Mouse (Mus musculus) cerebellum, adult 11-12 months (tissue): ENCODE data around the gene Igsf8.
A peak's percentile ranks its signal among the peaks of the same experiment; 100 is the strongest.

ENCODE experiments used
- DNase-seq: peaks from one replicate; pipeline ENCODE4 v3.0.0; 2022

Igsf8 gene

DNA sequence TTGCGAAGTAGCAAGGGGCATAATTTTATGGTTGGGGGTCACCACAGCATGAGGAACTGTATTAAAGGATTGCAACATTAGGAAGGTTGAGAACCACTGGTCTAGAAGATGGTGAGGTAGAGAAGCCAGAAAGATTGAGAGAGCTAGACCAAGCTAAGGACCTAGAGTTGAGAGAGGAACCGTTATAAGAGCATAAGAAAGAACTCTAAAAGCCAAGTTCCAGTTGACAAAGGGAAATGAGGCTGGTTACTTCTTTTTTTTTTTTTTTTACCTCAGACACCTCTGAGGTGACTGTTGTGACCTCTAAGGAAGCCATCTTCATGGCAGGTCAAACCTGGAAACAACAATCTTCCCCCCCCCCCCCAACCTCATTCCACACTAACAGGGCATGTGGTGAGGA lies 43.7 kb downstream of the Igsf8 start:
- no peak for DNase-seq

GRCm38 (mm10) chr1:172305635-172306034 lies 44.2 kb downstream of the Igsf8 start:
- DNase-seq, result peak; percentile 21

GRCm38 (mm10) chr1:172306196-172306595 lies 44.8 kb downstream of the Igsf8 start:
- DNase-seq, result no peak

DNA sequence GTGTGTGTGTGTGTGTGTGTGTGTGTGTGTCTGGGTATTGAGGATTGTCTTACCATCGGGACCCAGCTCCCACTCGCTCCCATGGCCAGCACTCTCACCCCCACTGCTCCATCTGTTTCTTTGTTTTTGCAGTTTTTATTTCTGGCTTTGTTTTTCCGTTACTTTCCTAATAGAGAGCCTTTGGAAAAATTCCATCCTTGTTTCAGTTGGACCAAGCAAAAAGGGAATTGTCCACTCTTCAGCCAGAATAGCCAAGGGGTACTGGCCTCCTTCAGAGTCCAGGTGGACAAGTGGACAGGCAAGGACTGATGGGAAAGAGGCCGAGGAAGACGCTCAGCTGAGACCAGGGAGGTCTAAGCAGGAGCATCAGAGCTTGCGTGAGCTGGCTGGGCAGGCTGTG lies 45.4 kb downstream of the Igsf8 start:
- DNase-seq, result peak; percentile 48

- DNase-seq, result peak; percentile 45
These were observed 46.5 kb downstream of the Igsf8 start for GRCm38 (mm10) chr1:172307936-172308335.

DNA sequence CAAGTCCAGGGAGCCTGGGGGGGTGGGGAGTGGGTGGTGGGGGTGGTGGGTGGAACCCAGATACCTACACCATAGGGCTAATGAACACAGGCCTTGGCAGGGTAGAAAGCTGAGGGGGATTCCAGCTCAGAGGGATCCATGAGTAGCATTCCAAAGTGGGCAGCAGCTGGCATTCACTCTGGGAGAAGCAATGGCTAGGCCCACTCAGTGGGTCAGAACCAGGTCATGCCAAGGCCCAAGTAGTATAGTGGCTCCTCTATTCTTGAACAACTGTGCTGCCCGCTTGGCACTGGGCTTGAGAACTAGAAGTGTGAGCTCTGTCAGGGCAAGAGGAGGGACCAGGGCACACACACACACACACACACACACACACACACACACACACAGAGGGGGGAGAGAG lies 47.0 kb downstream of the Igsf8 start:
- peak; percentile 61 for DNase-seq

DNA sequence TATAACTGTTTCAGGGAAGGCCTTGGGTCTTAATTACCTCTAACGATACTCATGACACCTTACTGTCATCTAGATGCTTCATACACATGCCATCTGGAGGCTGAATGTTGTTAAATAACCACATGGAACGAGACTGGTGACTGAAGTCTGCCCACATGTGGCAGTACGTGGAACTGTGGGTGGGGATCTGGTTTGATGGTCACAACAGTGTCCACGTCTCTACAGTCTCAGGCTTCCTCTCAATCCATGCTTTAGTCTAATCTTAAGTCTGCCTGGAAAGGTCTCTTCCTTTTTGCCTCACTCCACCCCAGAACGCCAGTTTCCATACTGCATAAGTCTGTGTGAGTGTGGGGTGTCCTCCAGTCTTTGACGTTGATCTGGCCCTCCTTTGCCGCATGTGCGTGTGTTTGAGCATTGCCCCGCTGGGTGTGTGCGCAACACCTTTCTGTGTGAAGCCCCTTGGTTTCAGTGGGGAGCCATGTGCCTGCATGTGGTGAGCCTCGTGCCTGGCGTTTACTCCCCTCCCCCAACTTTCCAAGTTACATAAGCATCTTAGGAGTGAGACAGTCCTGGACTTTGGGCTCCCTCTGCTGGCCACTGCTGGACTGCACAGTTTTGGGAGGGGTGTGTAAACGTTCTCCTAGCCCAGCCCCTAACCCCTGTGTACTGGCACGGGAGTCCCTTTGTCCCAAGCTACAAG lies 48.4 kb downstream of the Igsf8 start:
- DNase-seq, result peak; percentile 93

- peak; percentile 89 for DNase-seq
These were observed 49.9 kb downstream of the Igsf8 start for GRCm38 (mm10) chr1:172311248-172311906.

- DNase-seq, result peak; percentile 94
These were observed 50.7 kb downstream of the Igsf8 start for GRCm38 (mm10) chr1:172311921-172312767.

DNA sequence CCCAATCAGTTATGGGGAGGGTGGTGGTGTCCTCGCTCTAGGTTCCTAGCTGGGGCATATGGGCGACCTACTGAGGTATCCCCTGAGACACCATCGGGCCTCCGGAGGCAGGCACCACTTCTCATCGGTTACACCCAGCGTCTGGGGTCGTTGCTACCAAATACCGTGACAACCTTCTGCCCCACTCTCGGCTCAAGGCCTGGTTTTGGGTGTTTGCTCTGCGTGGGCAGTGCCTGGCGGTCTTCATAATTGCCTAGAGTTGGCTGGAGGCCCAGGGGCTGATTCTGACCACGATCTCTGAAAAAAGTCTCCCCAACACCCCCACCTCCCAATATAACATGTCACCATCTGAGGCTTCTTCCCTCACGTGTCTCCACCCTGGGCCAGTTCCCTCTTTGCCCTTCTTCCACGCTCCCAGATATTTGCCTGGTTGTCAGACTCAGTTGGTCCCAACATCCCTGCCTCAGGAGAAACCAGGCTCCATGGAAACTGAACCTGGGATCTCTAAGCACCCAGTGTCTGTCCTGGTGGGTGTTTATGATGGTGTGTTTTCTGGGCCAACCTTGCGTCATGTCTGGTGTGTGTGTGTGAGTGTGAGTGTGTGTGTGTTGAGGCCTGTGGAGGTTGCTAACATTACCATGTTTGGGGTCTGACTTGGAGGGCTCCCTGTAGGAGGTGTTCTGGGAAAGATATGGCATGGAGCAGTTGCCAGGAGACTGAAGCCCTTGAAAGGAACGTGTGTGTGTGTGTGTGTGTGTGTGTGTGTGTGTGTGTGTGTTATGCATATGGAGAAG lies 51.5 kb downstream of the Igsf8 start:
- no peak for DNase-seq

GRCm38 (mm10) chr1:172313613-172314411 lies 52.4 kb downstream of the Igsf8 start:
- DNase-seq, result peak; percentile 63

DNA sequence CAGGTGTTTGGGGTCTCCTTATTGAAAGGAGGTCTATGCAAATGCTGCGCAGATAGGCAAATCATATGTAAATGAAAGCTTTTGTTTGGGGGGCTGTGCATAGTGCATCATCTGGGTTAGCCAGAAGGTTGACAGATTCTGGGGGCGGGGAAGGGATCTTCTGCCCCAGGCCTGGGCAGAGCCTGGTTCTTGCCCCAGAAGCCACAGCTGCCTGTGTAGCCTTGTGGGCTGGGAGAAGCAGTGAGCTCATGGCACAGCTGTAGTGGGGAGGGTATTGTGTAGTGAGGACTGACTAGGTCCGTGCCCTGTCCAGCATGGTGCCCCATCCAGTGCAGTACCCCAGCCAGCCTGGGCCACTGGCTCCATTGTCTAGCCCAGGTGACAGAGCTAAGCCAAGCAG lies 53.5 kb downstream of the Igsf8 start:
- DNase-seq, result peak; percentile 55

- DNase-seq, result peak; percentile 52
These were observed 56.0 kb downstream of the Igsf8 start for GRCm38 (mm10) chr1:172317431-172317830.

DNA sequence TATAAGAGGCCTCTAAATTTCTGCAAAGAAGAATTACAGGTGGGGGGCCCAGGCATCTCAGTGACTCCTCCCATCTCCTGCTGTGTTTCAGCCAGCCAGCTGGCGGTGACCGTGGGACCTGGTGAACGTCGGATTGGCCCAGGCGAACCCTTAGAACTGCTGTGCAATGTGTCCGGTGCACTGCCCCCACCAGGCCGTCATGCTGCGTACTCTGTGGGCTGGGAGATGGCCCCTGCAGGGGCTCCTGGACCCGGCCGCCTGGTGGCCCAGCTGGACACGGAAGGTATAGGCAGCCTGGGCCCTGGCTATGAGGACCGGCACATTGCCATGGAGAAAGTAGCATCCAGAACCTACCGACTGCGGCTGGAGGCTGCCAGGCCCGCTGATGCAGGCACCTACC lies 56.5 kb downstream of the Igsf8 start:
- DNase-seq, result peak; percentile 78

DNA sequence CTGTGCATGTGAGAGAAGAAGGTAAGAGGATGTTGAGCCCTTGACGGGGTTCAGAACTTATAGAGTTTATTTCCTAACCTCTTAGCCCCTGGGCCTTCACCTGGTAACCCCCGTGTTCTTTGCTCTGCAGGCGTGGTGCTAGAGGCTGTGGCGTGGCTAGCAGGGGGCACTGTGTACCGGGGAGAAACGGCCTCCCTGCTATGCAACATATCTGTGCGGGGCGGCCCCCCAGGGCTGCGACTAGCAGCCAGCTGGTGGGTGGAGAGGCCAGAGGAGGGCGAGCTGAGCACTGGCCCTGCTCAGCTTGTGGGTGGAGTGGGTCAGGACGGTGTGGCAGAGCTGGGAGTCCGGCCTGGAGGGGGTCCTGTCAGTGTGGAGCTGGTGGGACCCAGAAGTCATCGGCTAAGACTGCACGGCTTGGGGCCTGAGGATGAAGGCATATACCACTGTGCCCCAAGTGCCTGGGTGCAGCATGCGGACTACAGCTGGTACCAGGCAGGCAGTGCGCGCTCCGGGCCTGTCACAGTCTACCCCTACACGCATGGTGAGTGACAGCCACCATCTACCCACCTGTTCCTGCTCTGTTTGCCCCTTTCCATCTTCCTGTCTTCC lies 57.1 kb downstream of the Igsf8 start:
- DNase-seq, result peak; percentile 68

GRCm38 (mm10) chr1:172319346-172319745 lies 57.9 kb downstream of the Igsf8 start:
- no peak for DNase-seq

DNA sequence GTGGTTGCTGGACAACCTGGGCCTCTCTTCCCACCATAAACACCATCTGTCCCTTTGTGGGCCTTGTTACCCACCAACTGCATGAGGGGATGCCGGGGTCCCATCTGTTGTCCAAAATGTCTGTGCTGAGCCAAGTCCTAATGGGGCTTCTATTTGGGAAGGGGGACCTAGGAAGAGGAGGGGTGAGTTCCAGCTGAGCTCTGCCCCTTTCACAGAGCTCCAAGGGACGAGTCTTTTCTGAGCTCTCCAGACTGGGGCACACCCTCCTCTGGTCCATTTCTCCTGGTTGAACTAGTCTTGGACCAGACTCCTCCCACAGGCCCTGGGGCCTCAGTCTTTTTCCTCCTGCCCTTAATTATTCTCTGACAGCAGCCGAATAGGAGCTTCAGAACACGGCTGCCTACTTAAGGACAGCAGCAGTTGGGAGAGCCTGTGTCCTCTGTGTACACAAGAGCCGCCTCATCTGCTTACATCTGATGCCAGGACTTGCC lies 58.5 kb downstream of the Igsf8 start:
- DNase-seq, result no peak

GRCm38 (mm10) chr1:172322725-172323124 lies 61.3 kb downstream of the Igsf8 start:
- peak; percentile 67 for DNase-seq

- DNase-seq, result no peak
These were observed 61.9 kb downstream of the Igsf8 start for GRCm38 (mm10) chr1:172323298-172323697.

GRCm38 (mm10) chr1:172323801-172324359 lies 62.4 kb downstream of the Igsf8 start:
- DNase-seq, result no peak

- peak; percentile 87 for DNase-seq
These were observed 63.3 kb downstream of the Igsf8 start for GRCm38 (mm10) chr1:172324725-172325124.
